Mouse (Mus musculus) G1E (cell line): ENCODE measurements at regions not wholly inside any gene's neighbourhood (a gene's known extent, or its start where the extent isn't known, plus 50 kb on each side); places are given as distances from the start of the nearest gene placed in this dataset.

ENCODE experiments used
- ATAC-seq: 2 replicates; pipeline ENCODE4 v1.8.0; 2016; ENCODE audit warnings: mild to moderate bottlenecking; ENCODE audit not compliant: insufficient number of reproducible peaks, poor library complexity, low FRiP score, severe bottlenecking; ENCODE audit errors: extremely low read depth
- DNase-seq: peaks from one replicate; pipeline ENCODE4 v3.0.0; 2012; ENCODE audit warnings: low spot score
- H3K27me3 ChIP-seq: 2 replicates; pipeline ENCODE4 v1.6.1; 2012; ENCODE audit warnings: mild to moderate bottlenecking, low read length, inconsistent platforms; ENCODE audit not compliant: insufficient read depth
- H3K36me3 ChIP-seq: replicated peaks from 2 replicates; pipeline ENCODE3; 2012; ENCODE audit warnings: mild to moderate bottlenecking, inconsistent platforms
- H3K4me1 ChIP-seq: 2 replicates; pipeline ENCODE4 v1.6.1; 2012; ENCODE audit warnings: low read depth, low read length, inconsistent platforms, mixed read lengths; ENCODE audit not compliant: insufficient read depth
- H3K4me3 ChIP-seq: 2 replicates; pipeline ENCODE4 v1.5.1; 2012; ENCODE audit warnings: low read depth, mild to moderate bottlenecking, inconsistent platforms, low read length, moderate library complexity, mixed read lengths
- H3K9me3 ChIP-seq: replicated peaks from 2 replicates; pipeline ENCODE4 v1.6.1; 2012; ENCODE audit warnings: inconsistent platforms
- CTCF ChIP-seq: IDR thresholded peaks from 2 replicates; pipeline ENCODE4 v1.5.1; 2012; ENCODE audit warnings: low read depth, low read length, inconsistent platforms, mixed read lengths
- GATA1 ChIP-seq: IDR thresholded peaks from 2 replicates; pipeline ENCODE4 v1.6.1; 2012; ENCODE audit warnings: borderline replicate concordance, low read length, inconsistent platforms, mixed read lengths
- GATA2 ChIP-seq: IDR thresholded peaks from 2 replicates; pipeline ENCODE4 v1.6.1; 2012; ENCODE audit warnings: low read depth, low read length, inconsistent platforms, borderline replicate concordance
- POLR2AphosphoS5 ChIP-seq: IDR thresholded peaks from 2 replicates; pipeline ENCODE4 v1.6.1; 2012; ENCODE audit warnings: low read depth, low read length, inconsistent platforms; ENCODE audit not compliant: insufficient replicate concordance
- TAL1 ChIP-seq: conservative IDR thresholded peaks from 2 replicates; pipeline ENCODE4 v1.6.1; 2012; ENCODE audit warnings: low read depth, low read length, inconsistent platforms, mixed read lengths

DNA sequence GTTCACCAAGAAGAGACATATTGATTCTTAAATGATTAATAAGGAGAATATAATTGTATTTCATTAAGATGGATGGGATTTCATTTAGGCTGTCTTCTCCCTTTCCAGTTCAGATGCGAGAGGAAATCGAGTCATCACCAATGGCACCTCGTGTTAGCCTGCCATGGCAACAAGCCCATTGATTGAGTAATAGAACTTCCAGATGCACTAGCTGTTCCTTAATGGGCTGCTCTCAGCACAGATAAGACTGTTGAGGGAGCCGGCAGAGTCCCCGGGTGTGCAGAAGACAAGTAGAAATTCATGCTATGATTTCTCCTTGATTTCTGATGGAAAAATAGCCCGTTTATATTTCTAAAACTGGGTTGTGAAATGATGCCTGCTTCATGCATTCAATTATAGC, 336.5 kb upstream of the Slc35b3 start:
- DNase-seq (no peak), ATAC-seq (no peak)
- Histone ChIP-seq H3K4me3 (no peak overlapping the region), H3K9me3 (peaks cover 17% of the 10 kb centered on the region), H3K27me3 (no peaks in the 10 kb centered on the region), H3K36me3 (no peaks in the 10 kb centered on the region), H3K4me1 (no peaks in the 10 kb centered on the region)
- TF ChIP-seq GATA1, result no peak
- TF ChIP-seq CTCF, result no peak
- no peak for TF ChIP-seq GATA2
- no peak for TF ChIP-seq POLR2AphosphoS5
- TF ChIP-seq TAL1, result no peak

- ATAC-seq (no peak), DNase-seq (no peak)
- peaks cover 20% of the 10 kb centered on the region for H3K9me3 ChIP-seq
- H3K27me3 ChIP-seq, result no peaks in the 10 kb centered on the region
- H3K4me1 ChIP-seq, result no peaks in the 10 kb centered on the region
- TF ChIP-seq GATA1, result no peak
- TF ChIP-seq GATA2, result no peak
- no peak for TF ChIP-seq POLR2AphosphoS5
- TF ChIP-seq CTCF, result no peak
- TF ChIP-seq TAL1, result no peak
- no peaks in the 10 kb centered on the region for H3K36me3 ChIP-seq
- no peak overlapping the region for H3K4me3 ChIP-seq
Observed at GRCm38 (mm10) chr13:39290216-39290960, 329.7 kb upstream of the Slc35b3 start.

DNA sequence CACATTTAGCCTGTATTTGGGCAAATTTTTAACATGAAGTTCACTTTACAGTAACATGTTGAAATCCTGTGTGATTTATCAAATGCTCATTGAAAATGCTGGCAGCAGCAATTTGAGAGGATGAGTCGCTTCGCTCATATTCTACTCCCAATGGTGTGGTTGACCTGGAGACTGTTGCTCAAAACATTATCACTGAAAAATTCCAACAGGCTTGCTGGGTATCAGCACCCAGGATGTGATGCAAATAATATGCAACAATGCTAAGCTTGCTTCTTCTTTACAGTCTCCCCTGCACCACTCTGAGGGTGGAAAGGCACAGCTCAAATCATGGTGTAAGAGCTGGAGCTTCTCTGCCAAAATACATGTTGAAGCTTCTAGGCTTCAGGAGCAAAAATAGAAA, 321.6 kb upstream of the Slc35b3 start:
- H3K27me3 ChIP-seq, result no peaks in the 10 kb centered on the region
- H3K36me3 ChIP-seq, result no peaks in the 10 kb centered on the region
- H3K4me1 ChIP-seq, result no peaks in the 10 kb centered on the region
- TF ChIP-seq POLR2AphosphoS5 (no peak), CTCF (no peak)
- H3K4me3 ChIP-seq, result no peak overlapping the region
- DNase-seq (no peak), ATAC-seq (no peak)
- H3K9me3 ChIP-seq, result peaks cover 24% of the 10 kb centered on the region

DNA sequence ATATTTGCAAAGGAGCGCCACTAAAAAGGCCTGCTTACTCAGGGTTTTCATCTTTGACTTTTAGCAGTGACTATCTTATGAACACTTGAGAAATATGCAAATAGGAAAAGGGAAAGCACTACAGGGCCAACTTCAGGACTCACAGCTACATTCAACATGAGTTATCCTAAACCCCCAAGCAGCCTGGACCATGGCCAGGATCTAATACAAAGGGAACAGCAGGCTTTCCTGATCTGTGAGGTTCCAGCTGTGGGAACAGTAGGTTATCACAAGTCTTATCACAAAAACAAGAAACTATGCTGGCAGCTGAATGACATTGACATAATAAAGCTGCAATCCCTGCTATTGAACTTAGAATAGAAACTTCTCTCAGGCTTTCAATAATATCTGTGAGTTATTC, 317.4 kb upstream of the Slc35b3 start:
- no peak for TF ChIP-seq POLR2AphosphoS5
- TF ChIP-seq CTCF, result no peak
- TF ChIP-seq GATA1, result no peak
- no peak for TF ChIP-seq GATA2
- TF ChIP-seq TAL1, result no peak
- peaks cover 3% of the 10 kb centered on the region for H3K9me3 ChIP-seq
- DNase-seq, result no peak

GRCm38 (mm10) chr13:39266024-39266423, 305.3 kb upstream of the Slc35b3 start:
- Histone ChIP-seq H3K27me3 (no peaks in the 10 kb centered on the region), H3K4me3 (no peak overlapping the region), H3K36me3 (no peaks in the 10 kb centered on the region), H3K4me1 (no peaks in the 10 kb centered on the region), H3K9me3 (peaks cover 14% of the 10 kb centered on the region)
- DNase-seq, result no peak
- ATAC-seq, result no peak
- TF ChIP-seq GATA2 (no peak), TAL1 (no peak), GATA1 (no peak), POLR2AphosphoS5 (no peak), CTCF (no peak)

More for the DNA sequence above, 317.4 kb upstream of the Slc35b3 start:
- H3K27me3 ChIP-seq, result no peaks in the 10 kb centered on the region
- H3K4me3 ChIP-seq, result no peak overlapping the region
- no peaks in the 10 kb centered on the region for H3K36me3 ChIP-seq
- ATAC-seq, result no peak
- H3K4me1 ChIP-seq, result no peaks in the 10 kb centered on the region

DNA sequence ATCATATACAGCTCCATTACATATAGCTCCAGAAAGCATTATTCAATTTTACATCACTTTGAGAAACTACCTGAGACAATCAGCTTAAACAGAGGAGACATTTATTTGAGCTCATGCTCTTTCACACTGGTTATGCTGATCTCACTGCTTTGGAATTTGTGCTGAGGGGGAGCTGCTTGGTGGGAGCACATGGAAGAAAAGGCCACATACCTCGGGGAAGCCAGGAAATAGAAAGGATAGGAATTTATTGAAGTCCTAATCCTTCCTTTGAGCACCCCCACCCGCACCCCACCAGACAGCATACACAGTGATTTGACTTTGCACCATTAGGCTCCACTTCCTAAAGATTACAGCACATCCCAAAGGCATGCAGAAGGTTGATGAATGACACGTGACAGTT, 296.0 kb upstream of the Slc35b3 start:
- Histone ChIP-seq H3K9me3 (0 out of 2 replicates have a peak, but pooled peaks cover 1% of the 10 kb centered on the region), H3K4me1 (no peaks in the 10 kb centered on the region), H3K27me3 (no peaks in the 10 kb centered on the region), H3K36me3 (no peaks in the 10 kb centered on the region), H3K4me3 (no peak overlapping the region)
- DNase-seq (no peak), ATAC-seq (no peak)
- no peak for TF ChIP-seq CTCF
- TF ChIP-seq POLR2AphosphoS5, result no peak
- no peak for TF ChIP-seq GATA1
- no peak for TF ChIP-seq GATA2
- no peak for TF ChIP-seq TAL1
